Mouse (Mus musculus) CD4-positive naive resting alpha-beta T cell, adult 76 days (primary cell): ENCODE results near the gene Mrpl22. TPM values are rescaled to one million over a fixed set of nuclear protein-coding genes. Genes with fewer than 3 reads are reported as not detected.

Experiments
- total RNA-seq: library from RNA; stranded (reverse); gene quantifications from one replicate; pipeline ENCODE4 v1.2.4, GENCODE M21; 2023

Mrpl22 gene
- total RNA-seq: 21.3 TPM

GRCm38 (mm10) chr11:58171459-58172091, at the start of gene Mrpl22:
TSS of gene Mrpl22 (plus strand) at chr11:58171661.

GRCm38 (mm10) chr11:58168167-58168915, 3.1 kb upstream of the Mrpl22 start, which contains the start of gene Gemin5:
TSS of gene Gemin5 (minus strand) at chr11:58168539.

GRCm38 (mm10) chr11:58199229-58200037, 28.0 kb downstream of the Mrpl22 start, which contains the start of the genes Igtp and Irgm2:
TSS of gene Igtp (plus strand) at chr11:58199556.
TSS of gene Irgm2 (plus strand) at chr11:58199618.

Other genes with a start within 250 kb of the Mrpl22 start
- gene Larp1, start 162.6 kb upstream of the Mrpl22 start, total RNA-seq: 131 TPM
- not detected for gene Gm12248, start 78.5 kb upstream of the Mrpl22 start, total RNA-seq
- 35.8 TPM for gene Cnot8, start 67.5 kb upstream of the Mrpl22 start, total RNA-seq
- 18.5 TPM for gene Gemin5, start 3.1 kb upstream of the Mrpl22 start, total RNA-seq
- 67.6 TPM for gene Igtp, start 27.9 kb downstream of the Mrpl22 start, total RNA-seq
- 13.8 TPM for gene Irgm2, start 28.0 kb downstream of the Mrpl22 start, total RNA-seq
- not detected for gene 4930438A08Rik, start 103.1 kb downstream of the Mrpl22 start, total RNA-seq
- 30.7 TPM for gene Zfp692, start 135.4 kb downstream of the Mrpl22 start, total RNA-seq
- 41.1 TPM for gene Zfp672, start 158.7 kb downstream of the Mrpl22 start, total RNA-seq
- gene Sh3bp5l, start 159.1 kb downstream of the Mrpl22 start, total RNA-seq: 24.1 TPM
- gene Lypd8, start 207.4 kb downstream of the Mrpl22 start, total RNA-seq: not detected
- gene 1810065E05Rik, start 249.4 kb downstream of the Mrpl22 start, total RNA-seq: not detected